Mouse (Mus musculus): ENCODE results near the gene Chil3.
"Not testable (repeated sequence)": the region's sequence is repeated elsewhere in the genome, so short reads cannot be mapped to it uniquely, and the experiment has no call there.

The Chil3 gene

DNA sequence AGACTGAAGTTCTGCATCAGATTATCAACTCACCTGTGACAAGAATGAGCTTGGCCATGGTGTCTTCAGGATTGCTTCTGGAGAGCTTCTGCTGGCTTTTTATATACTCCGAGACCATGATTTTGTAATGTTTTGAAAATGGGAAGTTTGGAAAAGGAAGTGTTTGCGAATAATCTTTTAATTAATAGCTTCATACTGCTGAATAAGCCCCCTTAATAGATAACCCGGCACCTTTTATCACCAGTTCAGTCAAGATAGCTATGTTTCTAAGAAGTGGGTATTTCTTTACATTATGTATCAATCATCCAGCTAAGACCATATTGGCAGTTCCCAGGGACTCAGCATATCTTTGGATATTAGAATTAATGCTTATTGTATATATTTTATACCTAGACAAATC is at the start of gene Chil3:
TSS of gene Chil3 (minus strand) at position 101 of the 400 bp plus-strand sequence.
- no peak for DNase-seq

DNA sequence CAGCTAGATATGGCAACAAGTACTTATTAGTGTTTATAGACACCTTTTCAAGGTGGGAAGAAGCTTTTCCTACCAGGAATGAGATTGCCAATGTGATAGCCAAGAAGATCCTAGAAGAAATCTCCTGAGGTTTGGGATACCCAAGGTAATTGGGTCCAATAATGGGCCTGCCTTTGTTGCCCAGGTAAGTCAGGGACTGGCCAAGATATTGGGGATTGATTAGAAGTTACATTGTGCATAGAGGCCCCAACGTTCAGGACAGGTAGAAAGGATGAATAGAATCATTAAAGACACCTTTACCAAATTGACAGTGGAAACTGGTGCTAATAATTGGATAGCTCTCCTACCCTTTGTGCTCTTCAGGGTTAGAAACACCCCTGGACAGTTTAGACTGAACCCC is 30.7 kb upstream of the Chil3 start:
- DNase-seq: not testable (repeated sequence)

DNA sequence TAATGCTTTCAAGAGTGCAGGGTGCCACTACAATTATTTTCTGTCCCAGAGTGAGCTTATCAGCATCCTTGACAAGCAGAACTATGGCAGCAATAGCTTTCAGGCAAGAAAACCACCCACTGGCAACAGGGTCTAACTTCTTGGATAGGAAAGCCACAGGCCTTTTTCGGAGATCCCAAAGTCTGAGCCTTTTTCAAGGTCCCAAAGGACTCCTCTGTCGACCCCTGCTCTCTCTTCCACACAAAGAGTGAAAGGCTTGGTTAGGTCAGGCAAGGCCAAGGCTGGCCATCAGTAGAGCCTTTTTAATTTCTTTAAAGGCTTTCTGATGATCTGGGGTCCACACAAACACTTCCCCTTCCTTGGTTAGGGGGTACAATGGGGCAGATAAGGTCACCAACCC is 29.9 kb upstream of the Chil3 start:
- not testable (repeated sequence) for DNase-seq

DNA sequence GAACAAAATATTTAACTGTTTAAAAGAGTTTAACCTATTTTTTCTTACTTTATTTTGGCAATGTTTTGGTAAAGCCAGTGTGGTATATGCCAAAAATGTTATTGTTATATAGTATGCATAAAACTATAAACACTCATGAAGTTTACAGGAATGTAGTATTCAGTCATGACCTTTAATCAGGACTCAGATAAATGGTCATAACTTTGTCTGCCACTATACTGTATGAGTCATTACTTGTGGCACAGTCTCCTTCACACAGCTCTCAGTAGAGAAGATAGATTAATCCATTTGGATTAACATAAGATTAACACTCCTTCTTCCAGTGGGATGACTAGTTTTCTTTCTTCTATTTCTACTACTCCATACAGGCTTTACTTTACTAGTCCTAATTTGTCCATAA is 28.9 kb upstream of the Chil3 start:
- DNase-seq: no peak

DNA sequence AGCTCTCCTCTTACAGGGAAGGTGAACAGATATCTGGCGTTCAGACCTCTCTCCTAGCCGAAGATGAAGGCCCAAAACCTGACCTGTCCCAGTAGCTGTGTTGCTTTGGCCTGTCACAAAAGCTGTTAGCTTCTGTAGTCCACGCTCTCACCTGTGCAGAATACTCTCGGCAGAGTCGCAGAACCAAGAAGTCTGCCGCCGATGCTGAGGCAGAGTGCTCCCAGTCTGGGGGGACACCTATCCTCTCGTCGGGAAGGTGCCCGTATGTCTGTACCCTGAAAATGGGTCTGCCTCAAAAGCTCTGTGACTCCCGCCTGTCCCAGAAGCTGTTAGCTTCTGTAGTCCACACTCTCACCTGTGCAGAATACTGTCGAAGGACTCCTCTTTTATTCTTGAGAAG is 28.1 kb upstream of the Chil3 start:
- no peak for DNase-seq

DNA sequence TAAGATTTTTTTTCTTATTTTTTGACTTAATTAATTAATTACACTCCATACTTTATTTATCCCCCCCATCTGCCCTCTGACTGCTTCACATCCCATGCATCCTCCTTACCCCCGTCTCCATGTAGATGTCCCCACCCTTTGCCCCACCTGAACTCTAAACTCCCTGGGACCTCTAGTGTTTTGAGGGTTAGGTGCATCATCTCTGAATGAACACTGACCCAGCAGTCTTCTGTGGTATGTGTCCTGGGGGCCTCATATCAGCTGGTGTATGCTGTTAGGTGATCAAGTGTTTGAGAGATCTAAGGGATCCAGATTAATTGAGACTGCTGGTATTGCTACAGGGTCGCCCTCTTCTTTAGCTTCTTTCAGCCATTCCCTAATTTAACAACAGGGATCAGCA is 20.6 kb upstream of the Chil3 start:
- DNase-seq: no peak

DNA sequence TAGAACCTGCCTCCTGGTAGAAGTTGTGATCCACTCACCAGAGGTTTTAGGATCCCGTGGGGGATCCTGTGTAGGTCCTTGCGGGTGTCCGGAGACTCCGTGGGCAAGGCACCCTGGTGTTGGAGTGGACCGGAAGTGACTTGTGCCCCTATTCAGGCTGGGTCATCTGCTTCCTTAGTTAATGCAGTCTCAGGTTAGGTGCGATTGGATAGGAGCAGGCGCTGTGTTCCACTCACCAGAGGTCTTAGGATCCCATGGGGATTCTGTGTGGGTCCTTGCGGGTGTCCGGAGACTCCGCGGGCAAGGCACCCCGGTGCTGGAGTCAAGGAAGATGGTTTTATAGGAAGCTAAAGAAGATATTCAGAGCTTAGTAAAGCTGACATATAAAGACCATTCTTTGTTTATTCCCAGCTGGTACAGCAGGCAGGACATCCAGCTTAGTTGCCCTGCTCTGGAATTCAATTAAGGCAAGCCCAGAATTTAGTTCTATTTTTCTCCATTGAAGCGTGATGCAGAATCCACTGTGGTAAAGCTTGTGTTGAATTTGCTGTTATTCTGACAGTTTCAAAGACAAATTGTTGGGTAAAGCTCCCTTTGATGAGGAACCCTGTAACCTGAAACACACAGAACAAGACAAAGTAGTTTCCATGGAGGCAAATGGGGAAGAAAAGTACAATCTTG is 10.3 kb upstream of the Chil3 start:
- DNase-seq: no peak

DNA sequence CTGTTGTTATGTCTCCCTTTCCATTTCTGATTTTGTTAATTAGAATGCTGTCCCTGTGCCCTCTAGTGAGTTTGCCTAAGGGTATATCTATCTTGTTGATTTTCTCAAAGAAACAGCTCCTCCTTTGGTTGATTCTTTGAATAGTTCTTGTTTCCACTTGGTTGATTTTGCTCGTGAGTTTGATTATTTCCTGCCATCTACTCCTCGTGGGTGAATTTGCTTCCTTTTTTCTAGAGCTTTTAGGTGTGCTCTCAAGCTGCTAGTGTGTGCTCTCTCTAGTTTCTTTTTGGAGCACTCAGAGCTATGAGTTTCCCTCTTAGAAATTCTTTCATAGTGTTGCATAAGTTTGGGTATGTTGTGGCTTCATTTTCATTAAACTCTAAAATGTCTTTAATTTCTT is 7.6 kb upstream of the Chil3 start:
- not testable (repeated sequence) for DNase-seq

DNA sequence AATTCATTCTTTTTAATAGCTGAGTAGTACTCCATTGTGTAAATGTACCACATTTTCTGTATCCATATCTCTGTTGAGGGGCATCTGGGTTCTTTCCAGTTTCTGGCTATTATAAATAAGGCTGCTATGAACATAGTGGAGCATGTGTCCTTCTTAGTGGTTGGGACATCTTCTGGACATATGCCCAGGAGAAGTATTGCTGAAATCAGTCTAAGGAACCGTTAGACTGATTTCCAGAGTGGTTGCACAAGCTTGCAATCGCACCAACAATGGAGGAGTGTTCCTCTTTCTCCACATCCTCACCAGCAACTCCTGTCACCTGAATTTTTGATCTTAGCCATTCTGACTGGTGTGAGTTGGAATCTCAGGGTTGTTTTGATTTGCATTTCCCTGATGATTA is 5.1 kb upstream of the Chil3 start:
- DNase-seq: not testable (repeated sequence)

DNA sequence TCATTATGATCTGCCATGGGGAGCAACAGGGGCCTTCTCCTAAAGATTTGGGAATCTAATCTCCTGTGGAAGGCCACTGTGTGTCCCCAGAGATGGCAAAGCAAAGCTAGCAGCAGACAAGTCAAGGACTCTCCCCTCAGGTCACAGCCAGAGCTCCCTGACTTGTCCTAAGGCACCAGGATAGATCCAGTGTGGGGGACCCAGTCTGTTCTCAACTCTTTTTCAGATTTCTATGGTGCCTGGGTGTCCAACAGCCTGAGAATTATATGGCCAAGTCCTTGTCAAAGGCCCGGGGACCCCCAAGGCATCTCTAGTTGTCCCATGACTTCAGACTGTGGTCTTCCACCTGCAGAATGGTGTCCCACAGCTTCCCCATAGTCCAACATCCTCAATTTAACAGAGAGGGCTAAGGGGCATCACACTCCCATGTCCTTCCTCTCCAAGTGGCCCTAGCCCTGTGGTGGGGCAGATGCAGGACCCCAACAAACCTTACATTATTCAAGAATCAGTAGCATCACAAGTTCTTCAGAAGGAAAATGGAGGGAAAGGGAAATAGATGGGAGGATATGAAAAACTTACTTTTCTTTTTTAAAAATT is 3.9 kb upstream of the Chil3 start:
- DNase-seq: no peak

DNA sequence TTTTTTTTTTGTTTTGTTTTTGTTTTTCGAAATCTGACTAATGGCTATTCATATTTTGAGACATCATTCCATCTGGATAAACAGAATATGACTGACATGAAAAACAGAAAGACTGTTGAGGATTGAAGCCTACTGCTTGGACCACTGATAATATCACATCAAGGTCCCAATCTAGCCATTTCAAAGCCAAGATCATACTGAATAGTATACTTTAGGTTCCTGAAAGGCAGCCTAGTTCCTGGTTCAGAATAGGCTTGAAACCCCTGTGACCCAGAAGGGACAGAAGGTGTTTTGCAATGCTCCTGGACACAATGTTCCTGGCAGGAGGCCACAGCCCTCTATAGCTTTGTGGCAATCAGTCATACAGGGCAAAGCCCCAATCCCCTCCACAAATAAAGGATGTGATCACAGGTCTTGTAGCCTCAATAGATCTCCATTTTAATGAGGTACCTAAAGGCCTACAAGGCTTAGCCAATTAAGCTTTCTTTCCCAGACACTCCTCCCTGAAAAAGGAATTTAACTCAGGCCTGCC is 3.2 kb upstream of the Chil3 start:
- DNase-seq: no peak

DNA sequence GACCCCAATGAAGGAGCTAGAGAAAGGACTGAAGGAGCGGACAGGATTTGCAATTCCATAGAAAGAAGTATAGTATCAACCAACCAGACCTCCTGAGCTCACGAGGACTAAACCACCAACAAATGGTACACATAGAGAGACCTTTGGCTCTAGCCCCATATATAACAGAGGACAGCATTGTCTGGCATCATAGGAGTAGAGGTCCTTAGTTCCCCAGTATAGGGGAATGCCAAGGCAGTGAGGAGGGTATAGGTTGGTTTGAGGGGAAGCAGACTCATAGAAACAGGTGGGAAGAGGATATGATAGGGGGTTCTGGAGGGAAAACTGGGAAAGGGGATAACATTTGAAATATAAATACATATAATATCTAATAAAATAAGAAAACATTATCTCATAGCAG is 13.0 kb downstream of the Chil3 start:
- DNase-seq: no peak

DNA sequence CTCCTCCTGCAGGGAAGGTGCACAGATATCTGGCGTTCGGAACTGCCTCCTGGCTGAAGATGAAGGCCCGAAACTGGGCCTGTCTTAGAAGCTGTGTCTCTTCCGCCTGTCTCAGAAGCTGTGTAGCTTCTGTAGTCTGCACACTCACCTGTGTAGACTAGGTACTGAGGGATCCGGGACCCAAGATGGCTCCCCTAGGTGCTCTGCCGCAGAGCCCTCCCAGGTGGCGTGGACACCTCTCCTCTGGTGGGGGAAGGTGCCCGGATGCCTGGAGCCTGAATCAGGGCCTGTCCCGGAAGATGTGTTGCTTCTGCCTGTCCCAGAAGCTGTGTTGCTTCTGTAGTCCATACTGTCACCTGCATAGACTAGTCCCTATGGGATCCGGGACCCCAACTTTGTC is 23.3 kb downstream of the Chil3 start:
- no peak for DNase-seq

DNA sequence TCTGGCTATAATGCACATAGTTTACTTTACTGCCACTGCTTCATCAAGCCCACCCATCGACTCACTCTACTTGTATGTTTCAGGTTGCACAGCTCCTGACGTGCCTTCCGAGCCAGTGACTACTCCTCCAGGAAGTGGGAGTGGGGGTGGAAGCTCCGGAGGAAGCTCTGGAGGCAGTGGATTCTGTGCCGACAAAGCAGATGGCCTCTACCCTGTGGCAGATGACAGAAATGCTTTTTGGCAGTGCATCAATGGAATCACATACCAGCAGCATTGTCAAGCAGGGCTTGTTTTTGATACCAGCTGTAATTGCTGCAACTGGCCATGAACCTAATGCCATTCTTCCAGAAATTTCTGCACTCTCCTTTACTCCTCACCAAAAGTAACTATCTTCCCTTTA is 35.7 kb downstream of the Chil3 start:
- DNase-seq: peak; percentile 92 to 96

DNA sequence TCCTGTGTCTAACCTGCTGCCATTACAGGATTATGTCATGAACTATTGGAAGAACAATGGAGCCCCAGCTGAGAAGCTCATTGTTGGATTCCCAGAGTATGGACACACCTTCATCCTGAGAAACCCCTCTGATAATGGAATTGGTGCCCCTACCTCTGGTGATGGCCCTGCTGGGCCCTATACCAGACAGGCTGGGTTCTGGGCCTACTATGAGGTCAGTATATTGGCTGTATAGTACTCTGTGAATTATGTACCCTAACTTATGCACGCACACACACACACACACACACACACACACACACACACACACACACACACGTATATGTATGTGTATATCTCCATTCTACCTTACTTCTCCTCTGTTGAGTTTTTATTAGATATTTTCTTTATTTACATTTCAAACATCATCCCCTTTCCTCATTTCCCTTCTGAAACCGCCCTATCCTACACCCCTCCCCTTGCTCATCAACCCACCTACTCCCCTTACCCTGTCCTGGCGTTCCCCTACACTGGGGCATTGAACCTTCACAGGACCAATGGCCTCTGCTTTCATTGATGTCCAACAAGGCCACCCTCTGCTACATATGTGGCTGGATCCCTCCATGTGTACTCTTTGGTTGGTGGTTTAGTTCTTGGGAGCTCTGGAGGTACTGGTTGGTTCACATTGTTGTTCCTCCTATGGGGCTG is 38.4 kb downstream of the Chil3 start:
- no peak for DNase-seq

DNA sequence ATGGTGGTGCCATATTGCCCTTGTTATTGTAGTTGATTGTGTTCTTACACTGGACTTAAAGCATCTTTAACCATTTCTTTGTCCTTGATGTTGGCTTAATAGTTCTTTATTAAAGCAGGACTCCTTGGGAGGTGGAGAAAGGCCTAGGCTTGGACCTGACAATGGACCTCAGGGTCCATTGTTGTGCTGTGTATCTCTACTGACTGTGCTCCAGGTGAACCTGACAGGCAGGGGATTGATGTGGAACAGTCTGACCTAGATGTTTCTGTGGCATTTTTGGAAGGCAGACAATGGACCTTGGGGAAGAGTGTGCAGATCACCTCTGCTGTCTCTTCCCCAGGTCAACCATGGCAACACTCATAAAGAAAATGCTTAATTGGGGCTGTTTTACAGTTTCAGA is 40.4 kb downstream of the Chil3 start:
- DNase-seq: no peak

DNA sequence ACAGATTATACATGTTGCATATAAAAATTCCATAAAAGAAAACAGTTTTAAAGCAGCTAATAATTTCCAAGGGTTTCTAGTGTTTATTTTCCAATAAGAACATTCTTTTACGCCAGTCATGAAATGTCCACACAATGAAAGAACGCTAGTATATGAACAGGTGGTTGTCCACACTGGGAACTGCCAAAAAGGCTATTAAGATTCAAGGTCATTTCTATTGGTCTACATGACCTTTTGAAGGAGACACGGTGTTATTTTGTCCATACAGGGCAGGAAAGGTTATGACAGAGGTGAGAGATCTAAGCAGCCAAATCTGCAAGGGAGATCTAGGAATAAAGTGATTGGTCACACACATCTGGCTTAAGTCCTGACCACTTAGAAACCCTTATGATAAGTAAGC is 54.4 kb downstream of the Chil3 start, which contains the start of gene Chia1:
TSS of gene Chia1 (plus strand) at position 301 of the 400 bp plus-strand sequence.
- no peak for DNase-seq

Measured in cerebellum, postnatal 14 days (tissue).